In the genomic region with DNA sequence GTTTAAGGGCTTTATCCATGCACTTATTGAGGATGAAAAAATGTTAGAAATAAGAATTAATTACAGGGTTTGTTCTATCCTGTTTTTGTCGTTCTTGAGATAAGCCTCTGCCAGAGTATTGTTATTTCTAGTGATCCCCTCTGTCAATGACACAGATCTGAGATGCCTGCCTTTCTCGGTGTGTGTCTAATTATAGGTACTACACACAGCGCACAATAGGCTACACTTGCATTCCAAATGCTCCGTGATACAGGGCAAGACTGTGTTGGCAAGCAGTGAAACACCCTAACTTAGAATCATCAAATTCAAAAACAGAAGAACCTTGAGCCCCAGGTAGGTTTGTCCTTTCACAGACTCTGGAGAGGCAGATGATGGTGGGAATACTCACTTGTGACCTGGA, we compare ENCODE assay signal across 30 mouse cellular contexts.
DNase-seq lines count a peak whose midpoint lies in the region; ATAC-seq and TF ChIP-seq lines count a peak whose summit lies in the region.
"Had no signal": no experiment of that assay in that cellular context is flagged by ENCODE, and none has a peak within 500 bp of the region (broad histone marks: within the 10 kb centered on the region; RNA-seq: fewer than 3 reads in every experiment).

No protein-coding gene starts in this region.

- no peaks in the 10 kb centered on the region for H3K36me3 ChIP-seq in heart, embryonic 11.5 days (ENCODE audit: control insufficient read depth, insufficient read depth, low read length)
- H3K36me3 ChIP-seq in heart, embryonic 15.5 days = no peaks in the 10 kb centered on the region
- no peaks in the 10 kb centered on the region for H3K36me3 ChIP-seq in heart, postnatal 0 days (replicated peaks; ENCODE audit: control insufficient read depth, insufficient read depth, low read length)
- H3K36me3 ChIP-seq: embryonic facial prominence, embryonic 12.5 days; embryonic facial prominence, embryonic 15.5 days; forebrain, embryonic 12.5 days; forebrain, embryonic 15.5 days; G1E; hindbrain, embryonic 12.5 days; intestine, embryonic 15.5 days; kidney, embryonic 15.5 days had no signal

- 0 out of 2 replicates have a peak overlapping the region, but pooled peaks have one; percentile 10 for H3K27ac ChIP-seq in heart, embryonic 11.5 days (ENCODE audit: low read depth, low read length)
- H3K27ac ChIP-seq in heart, embryonic 15.5 days = no peak overlapping the region
- H3K27ac ChIP-seq in heart, postnatal 0 days (ENCODE audit: low read depth) = no peak overlapping the region
- H3K27ac ChIP-seq: embryonic facial prominence, embryonic 12.5 days; embryonic facial prominence, embryonic 15.5 days; forebrain, embryonic 12.5 days; forebrain, embryonic 15.5 days; hindbrain, embryonic 12.5 days; intestine, embryonic 15.5 days; kidney, embryonic 15.5 days had no signal

- ATAC-seq in heart, embryonic 11.5 days (replicated peaks; ENCODE audit: insufficient number of reproducible peaks, low FRiP score, low TSS enrichment) = no peak
- ATAC-seq in heart, embryonic 15.5 days (replicated peaks; ENCODE audit: insufficient number of reproducible peaks, insufficient read depth, low FRiP score, low read depth) = no peak; the same call in 1 of the 2 replicates
- ATAC-seq in heart, postnatal 0 days (ENCODE audit: insufficient read depth, low read depth) = peak; percentile 62; the same call in 1 of the 2 replicates
- ATAC-seq: forebrain, embryonic 15.5 days; hindbrain, embryonic 16.5 days; intestine, embryonic 15.5 days; Patski had no signal

- H3K27me3 ChIP-seq in heart, embryonic 11.5 days (ENCODE audit: control insufficient read depth, insufficient read depth, low read length) = no peaks in the 10 kb centered on the region
- H3K27me3 ChIP-seq in heart, embryonic 15.5 days = no peaks in the 10 kb centered on the region
- no peaks in the 10 kb centered on the region for H3K27me3 ChIP-seq in heart, postnatal 0 days (ENCODE audit: control insufficient read depth, insufficient read depth, low read length)
- H3K27me3 ChIP-seq: CH12.LX; embryonic facial prominence, embryonic 12.5 days; embryonic facial prominence, embryonic 15.5 days; forebrain, embryonic 12.5 days; forebrain, embryonic 15.5 days; hindbrain, embryonic 12.5 days; intestine, embryonic 15.5 days; kidney, embryonic 15.5 days had no signal

- H3K4me2 ChIP-seq in heart, embryonic 11.5 days = peak overlapping the region; percentile 27; the same call in 1 of the 2 replicates
- H3K4me2 ChIP-seq in heart, embryonic 15.5 days = peak overlapping the region; percentile 24; the same call in 1 of the 2 replicates
- H3K4me2 ChIP-seq in heart, postnatal 0 days (ENCODE audit: low read depth, low read length) = no peak overlapping the region
- H3K4me2 ChIP-seq: embryonic facial prominence, embryonic 12.5 days; embryonic facial prominence, embryonic 15.5 days; forebrain, embryonic 12.5 days; forebrain, embryonic 15.5 days; hindbrain, embryonic 12.5 days; intestine, embryonic 15.5 days; kidney, embryonic 15.5 days had no signal

- H3K9me3 ChIP-seq in heart, embryonic 11.5 days (replicated peaks; ENCODE audit: control insufficient read depth, low read length) = no peaks in the 10 kb centered on the region
- no peaks in the 10 kb centered on the region for H3K9me3 ChIP-seq in heart, embryonic 15.5 days (replicated peaks)
- no peaks in the 10 kb centered on the region for H3K9me3 ChIP-seq in heart, postnatal 0 days (replicated peaks; ENCODE audit: control insufficient read depth, low read length)
- H3K9me3 ChIP-seq: embryonic facial prominence, embryonic 12.5 days; embryonic facial prominence, embryonic 15.5 days; forebrain, embryonic 12.5 days; forebrain, embryonic 15.5 days; hindbrain, embryonic 12.5 days; intestine, embryonic 15.5 days; kidney, embryonic 15.5 days had no signal

- no peak for TF ChIP-seq EP300 in heart, postnatal 0 days (IDR thresholded peaks at IDR 0.05; ENCODE audit: low read depth)

- H3K9ac ChIP-seq in heart, embryonic 11.5 days (ENCODE audit: low read depth, low read length) = no peak overlapping the region
- no peak overlapping the region for H3K9ac ChIP-seq in heart, embryonic 15.5 days
- no peak overlapping the region for H3K9ac ChIP-seq in heart, postnatal 0 days (replicated peaks; ENCODE audit: low read depth, low read length)
- H3K9ac ChIP-seq: embryonic facial prominence, embryonic 12.5 days; embryonic facial prominence, embryonic 15.5 days; forebrain, embryonic 12.5 days; forebrain, embryonic 15.5 days; hindbrain, embryonic 12.5 days; intestine, embryonic 15.5 days; kidney, embryonic 15.5 days had no signal

- no peaks in the 10 kb centered on the region for H3K4me1 ChIP-seq in heart, embryonic 11.5 days (ENCODE audit: control insufficient read depth, insufficient read depth, low read length)
- H3K4me1 ChIP-seq in heart, embryonic 15.5 days (replicated peaks) = peaks cover 5% of the 10 kb centered on the region; the same call in 1 of the 2 replicates
- no peaks in the 10 kb centered on the region for H3K4me1 ChIP-seq in heart, postnatal 0 days (ENCODE audit: control insufficient read depth, insufficient read depth)
- H3K4me1 ChIP-seq: embryonic facial prominence, embryonic 12.5 days; embryonic facial prominence, embryonic 15.5 days; forebrain, embryonic 12.5 days; forebrain, embryonic 15.5 days; hindbrain, embryonic 12.5 days; intestine, embryonic 15.5 days; kidney, embryonic 15.5 days had no signal

- 35% methylated on average over 4 of the region's 4 CpGs for WGBS in heart, embryonic 11.5 days (ENCODE audit: insufficient replicate concordance)
- WGBS in heart, embryonic 15.5 days = 33% methylated on average over 4 of the region's 4 CpGs
- 15% methylated on average over 4 of the region's 4 CpGs for WGBS in heart, postnatal 0 days

- intact Hi-C loops in heart, postnatal 14 days (cut with DNase I) = no loop called here

- H3K4me3 ChIP-seq in heart, embryonic 11.5 days (ENCODE audit: low read depth, low read length) = no peak overlapping the region
- H3K4me3 ChIP-seq in heart, embryonic 15.5 days = no peak overlapping the region
- no peak overlapping the region for H3K4me3 ChIP-seq in heart, postnatal 0 days (ENCODE audit: low read depth, low read length)
- H3K4me3 ChIP-seq: embryonic facial prominence, embryonic 12.5 days; embryonic facial prominence, embryonic 15.5 days; forebrain, embryonic 12.5 days; forebrain, embryonic 15.5 days; hindbrain, embryonic 12.5 days; intestine, embryonic 15.5 days; kidney, embryonic 15.5 days had no signal

- peak; percentile 2 to 9 for DNase-seq in heart, adult 18-20 months
- DNase-seq in heart, adult 9 months (ENCODE audit: low spot score in 2 of 2) = no peak
- no peak for DNase-seq in heart, adult 11 months
- DNase-seq in heart, postnatal 14 days = no peak
- peak; percentile 6 for DNase-seq in heart, postnatal 0 days (ENCODE audit: low spot score)
- no peak for DNase-seq in cerebellum, adult 9-11 months
- DNase-seq: adrenal gland, postnatal 10 days; adrenal gland, postnatal 36 days; B cell, adult 2 months; cerebellum, adult 18-20 months; cerebellum, adult 9-10 months; cerebellum, postnatal 25 days; gastrocnemius, postnatal 10 days; gastrocnemius, postnatal 36 days; kidney, adult 11 months; kidney, adult 8-10 months; kidney, postnatal 10 days had no signal

- TF ChIP-seq CTCF in heart, postnatal 0 days (IDR thresholded peaks at IDR 0.05; ENCODE audit: low read depth) = no peak

Comparison
In these comparisons a context has a peak if more than half of its experiments do, and no peak if none do; other contexts are left out.
1. DNase-seq: peak in heart, adult 18-20 months (2 of 2) and heart, postnatal 0 days (single experiment); none in heart, adult 9 months (0 of 2), heart, adult 11 months (single experiment), heart, postnatal 14 days (0 of 2) and cerebellum, adult 9-11 months (single experiment).